Mouse (Mus musculus): ENCODE measurements at regions not wholly inside any gene's neighbourhood (a gene's known extent, or its start where the extent isn't known, plus 50 kb on each side); places are given as distances from the start of the nearest gene placed in this dataset.
A peak's percentile ranks its signal among the peaks of the same experiment; 100 is the strongest.

DNA sequence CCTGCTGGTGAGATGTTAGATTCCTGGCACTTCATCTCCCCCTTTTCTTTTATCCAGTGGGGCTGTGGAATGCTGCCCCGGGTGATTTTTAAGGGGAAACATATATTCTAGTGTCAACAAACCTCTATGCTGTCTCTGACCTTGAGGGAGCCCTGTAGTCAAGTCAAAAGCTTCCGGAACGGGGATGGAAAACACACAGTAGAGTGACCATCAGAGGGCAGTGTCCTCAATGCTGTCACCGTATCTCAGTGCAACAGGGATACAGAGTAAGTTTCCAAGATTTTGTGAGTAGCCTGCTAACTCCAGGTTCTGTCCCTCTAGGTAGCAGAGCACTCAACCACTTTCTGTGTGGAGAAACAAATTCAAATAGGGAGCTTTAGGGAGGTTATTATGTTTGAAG lies 555.7 kb upstream of the BB014433 start:
- peak; percentile 49 for TF ChIP-seq CTCF (conservative IDR thresholded peaks at IDR 0.05; ENCODE audit: low read length)
- no peak for TF ChIP-seq NANOG (IDR thresholded peaks at IDR 0.05; ENCODE audit: borderline replicate concordance, low read length)
